Mouse (Mus musculus) T-helper 2 cell (primary cell): ENCODE measurements around the gene Klhdc10.

Experiments
- in situ Hi-C: fragments of 300-600 bp; cut with MboI, MseI; formaldehyde crosslinking; loops from one replicate; pipeline ENCODE4 v1.15.1; 2025; ENCODE audit warnings: high pct_unique_total_duplicates

The Klhdc10 gene

DNA sequence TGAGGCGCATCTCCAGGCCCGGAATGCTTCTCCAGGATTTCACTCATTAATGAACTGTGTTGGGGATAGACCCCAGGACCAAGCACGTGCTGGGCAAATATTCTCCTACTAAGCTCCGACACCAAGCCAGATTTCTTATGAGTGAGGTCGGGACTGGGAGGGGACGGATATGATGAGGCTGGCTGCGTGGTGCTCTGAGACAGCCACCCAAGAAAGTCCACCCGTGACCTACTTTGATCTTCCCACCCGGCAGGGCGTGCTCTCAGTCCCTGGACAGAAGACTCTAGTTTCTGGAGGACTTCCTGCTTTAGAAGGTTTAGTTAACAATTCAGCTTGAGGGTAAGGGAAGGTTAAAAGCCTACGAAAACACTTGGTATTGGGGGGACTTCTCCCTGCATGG, 63.9 kb downstream of the Klhdc10 start:
- in situ Hi-C loops = no loop called here

DNA sequence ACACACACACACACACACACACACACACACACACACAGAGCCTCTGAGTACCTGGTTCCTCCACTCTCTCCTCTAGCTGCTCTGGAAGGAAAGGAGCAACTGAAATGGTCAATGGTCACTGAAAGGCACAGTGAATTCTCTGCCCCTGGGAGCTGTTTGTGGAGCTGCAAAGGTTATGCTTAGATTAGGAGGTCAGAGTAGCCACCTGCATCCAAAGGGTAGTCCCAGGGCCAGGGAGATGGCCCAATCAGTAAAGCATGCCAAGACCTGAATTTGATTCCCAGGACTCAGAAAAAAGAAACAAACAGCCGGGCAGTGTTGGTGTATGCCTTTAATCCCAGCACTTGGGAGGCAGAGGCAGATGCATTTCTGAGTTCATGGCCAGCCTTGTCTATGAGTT, 66.4 kb downstream of the Klhdc10 start:
- in situ Hi-C loops = no loop called here

DNA sequence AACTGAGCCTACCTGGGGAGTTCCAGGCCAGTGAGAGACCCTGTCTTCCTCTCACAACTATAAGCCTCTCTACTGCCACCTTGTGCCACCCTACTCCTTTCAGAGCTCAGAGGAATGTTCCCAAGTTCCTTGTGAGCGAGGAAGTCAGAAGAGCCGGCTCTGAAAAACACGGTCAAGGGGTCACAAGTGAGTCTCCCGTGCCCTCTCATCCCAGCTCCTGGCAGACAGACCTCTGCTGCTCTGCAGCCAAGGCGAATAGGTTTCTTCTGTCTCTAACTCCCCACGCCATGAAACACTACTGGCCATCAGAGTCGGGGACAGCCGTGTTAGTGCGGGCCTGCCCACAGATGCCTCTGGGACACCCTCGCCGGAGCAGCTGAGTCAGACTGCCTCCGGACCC, 67.0 kb downstream of the Klhdc10 start:
- in situ Hi-C loops = no loop called here

DNA sequence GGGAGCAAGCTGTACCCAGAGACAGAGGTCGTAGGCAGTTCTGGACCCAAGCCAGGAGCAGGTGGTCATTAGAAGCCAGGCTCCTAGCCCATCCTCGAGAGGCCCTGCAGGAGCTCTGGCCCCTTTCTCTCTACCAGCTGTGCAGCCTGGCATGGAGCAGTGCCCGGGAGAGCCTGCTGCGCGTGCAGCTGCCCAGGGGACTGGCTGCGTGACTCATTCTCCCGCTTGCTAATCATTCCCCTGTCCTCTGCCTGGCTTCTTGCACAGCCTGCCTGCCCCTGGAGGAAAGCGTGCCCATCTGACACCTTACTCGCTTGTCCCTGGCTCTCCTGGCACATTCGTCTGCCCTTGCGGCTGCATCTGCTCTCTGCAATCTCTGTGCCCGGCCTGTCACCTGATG, 67.7 kb downstream of the Klhdc10 start:
- in situ Hi-C loops = no loop called here

DNA sequence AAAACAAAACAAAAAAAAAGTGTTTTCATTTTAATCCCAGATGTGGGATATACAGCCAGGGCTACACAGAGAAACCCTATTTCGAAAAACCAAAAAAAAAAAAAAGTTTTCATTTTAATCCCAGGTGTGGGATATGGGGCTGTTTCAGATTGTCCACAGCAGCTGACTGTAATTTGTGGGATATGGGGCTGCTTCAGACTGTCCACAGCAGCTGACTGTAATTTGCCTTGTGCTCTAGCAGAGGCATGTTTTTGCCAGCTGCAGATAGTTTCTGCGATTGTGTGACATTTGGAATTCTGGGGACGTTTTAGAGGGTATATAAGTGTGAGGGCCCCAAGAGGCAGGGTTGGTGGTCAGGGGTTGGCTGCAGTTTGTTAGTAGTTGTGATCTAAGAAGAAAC, 70.0 kb downstream of the Klhdc10 start:
- in situ Hi-C loops = no loop called here

DNA sequence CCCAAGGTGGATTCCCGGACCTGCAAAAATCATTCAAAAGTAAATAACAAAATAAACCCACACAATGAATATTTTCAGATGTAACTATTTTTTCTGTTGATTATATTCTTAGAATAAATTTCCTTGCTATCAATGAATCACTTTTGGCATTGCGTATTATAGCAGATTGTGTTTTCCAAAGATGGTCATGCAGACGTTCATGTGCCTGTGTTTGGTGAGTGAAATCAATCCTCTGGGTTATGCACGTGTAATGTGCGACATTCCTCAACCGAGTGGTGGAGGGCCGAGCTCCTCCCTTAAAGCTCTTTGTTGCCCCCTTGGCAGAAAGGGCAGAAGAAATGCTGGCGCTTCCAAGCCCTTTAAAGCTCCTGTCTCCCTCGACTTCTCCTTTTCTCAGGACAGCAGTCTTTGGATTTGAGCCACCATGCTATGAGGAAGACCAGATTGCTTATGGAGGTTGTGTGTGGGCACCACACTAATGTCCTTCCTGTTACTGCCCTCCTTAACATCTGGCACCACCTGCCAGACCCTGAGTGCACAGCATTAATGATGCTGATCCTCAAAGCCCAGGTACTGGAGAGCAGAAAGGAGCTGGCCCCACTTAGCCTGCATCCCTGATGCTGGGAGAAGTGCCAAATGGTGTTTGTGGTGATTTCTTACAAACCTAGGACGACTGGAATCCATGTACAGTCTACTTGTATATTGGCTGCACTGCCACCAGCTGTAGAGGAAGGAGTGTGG, 74.5 kb downstream of the Klhdc10 start:
- in situ Hi-C loops = no loop called here

DNA sequence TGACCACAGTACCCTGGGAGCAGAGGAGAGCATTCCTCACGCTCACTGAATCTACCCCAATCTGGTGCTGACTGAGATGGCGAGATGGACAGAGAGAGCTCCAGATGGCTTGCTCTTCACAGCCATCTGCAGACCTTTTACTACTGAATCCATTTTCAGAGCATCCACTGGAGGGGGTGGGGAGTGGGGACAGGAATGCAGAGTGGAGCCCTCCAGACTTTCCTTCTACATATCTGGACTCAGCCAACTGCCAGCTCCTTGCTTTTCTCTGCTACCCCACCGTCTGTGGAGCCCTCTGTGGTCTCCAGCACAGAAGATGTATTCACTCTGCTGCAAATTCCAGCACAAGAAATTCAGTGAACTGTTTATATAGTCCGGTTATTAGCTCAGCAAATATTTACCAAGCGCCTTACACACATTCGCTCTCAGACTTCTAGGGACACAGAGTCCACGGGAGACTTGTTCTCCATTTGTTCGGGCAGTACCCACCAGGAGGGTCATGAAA, 75.6 kb downstream of the Klhdc10 start:
- in situ Hi-C loops = no loop called here

DNA sequence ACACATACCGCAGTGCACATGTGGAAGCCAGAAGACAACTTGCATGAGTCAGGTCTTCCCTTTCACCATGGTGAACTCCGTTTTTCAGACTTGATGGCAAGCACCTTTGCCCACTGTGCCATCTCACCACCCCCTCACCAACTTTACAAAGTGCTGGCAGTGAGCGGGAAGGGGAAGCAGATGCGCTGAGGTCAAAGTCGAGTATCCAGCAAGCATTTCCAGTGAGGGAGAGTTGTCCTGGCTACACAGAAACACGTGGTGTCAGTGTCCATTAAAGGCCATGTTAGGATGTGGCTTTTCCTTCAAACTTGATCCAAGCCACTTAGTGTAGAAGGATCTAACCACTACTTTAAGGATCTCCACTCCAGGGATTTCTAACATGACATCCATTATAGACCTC, 76.1 kb downstream of the Klhdc10 start:
- in situ Hi-C loops = no loop called here

DNA sequence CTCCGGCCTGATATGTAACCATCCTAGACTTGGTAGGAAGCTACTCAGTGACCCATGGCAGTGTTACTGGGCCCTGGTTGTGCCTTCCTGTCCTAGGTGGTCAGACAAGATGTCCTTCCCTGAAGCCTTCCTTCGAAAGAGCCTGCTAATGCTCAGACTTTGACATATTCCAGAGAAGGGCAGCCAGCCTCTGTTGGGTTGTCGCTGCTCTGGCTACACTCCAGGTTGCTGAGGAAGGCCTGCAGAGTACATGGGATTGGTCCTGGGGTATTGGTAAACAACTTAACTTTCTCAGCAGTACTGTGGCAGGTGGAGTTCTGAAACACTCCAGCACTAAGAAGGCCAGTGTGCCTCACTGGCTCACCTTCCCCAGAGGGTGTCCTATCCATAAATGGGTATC, 77.8 kb downstream of the Klhdc10 start:
- in situ Hi-C loops = no loop called here

DNA sequence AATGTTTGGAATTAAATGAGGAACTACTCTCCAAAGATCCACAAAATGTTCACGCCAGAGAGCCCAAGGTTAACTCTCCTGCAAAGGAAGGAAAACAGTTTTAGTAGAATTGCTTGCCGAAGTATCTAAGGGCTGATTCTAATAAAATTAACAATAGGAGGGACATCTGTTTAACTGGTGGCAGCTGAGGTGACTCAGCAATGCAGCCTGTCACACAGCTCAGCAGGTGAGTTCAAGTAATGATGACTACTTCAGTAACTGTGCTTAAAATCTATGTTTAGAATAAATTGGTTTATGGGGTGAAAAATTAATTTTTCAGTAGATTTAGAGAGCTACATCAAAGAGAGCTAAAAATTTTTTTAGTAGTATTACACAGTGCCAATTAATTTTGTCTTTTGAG, 81.2 kb downstream of the Klhdc10 start:
- in situ Hi-C loops = no loop called here

DNA sequence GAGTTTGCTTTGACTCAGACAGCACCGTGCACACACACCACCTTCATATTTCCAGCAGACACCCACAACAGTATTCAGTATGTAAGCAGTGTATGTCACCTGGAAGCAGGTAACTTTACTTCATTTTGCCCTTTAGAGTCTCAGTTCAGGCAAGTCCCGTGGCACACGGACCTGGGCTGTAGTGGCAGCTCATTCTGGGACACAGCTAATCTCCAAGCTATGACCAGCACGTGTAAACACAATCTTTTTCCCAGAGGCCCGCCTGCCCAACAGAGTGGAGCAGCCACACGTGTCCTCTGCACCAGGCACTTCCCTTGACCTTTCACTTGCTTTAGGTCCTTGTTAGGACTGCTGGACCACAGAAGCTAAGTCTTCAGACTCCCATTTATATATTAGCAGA, 84.8 kb downstream of the Klhdc10 start:
- in situ Hi-C loops = no loop called here

DNA sequence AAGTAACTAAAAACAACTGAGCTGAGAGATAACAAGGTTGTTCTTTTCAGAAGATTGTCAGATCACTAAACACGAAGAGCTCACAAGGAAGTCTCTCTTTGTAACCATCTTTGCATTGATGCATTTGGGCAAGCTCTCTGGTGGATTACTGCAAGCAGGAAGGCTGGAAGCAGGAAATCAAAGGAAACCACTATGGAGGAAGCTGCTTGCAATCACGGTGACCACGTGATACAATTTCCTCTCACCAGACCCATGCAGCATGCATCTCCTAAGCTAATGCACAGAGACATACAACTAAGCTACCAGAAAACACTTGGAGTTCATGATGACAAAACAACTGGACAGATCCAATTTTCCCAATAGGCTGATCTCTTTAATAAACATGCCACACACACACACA, 97.4 kb downstream of the Klhdc10 start:
- in situ Hi-C loops = no loop called here
